Mouse (Mus musculus) cerebellum, adult (tissue): ENCODE measurements around the gene Gbp8.
"Not testable (repeated sequence)": the region's sequence is repeated elsewhere in the genome, so short reads cannot be mapped to it uniquely, and the experiment has no call there.

Experiments used
- ATAC-seq: cut with Nextera tagmentation; 2 replicates; pipeline ENCODE4 v1.9.2; 2017; ENCODE audit warnings: mild to moderate bottlenecking, moderate library complexity, mixed read lengths; ENCODE audit not compliant: insufficient number of reproducible peaks, low FRiP score, low TSS enrichment

Gene Gbp8

DNA sequence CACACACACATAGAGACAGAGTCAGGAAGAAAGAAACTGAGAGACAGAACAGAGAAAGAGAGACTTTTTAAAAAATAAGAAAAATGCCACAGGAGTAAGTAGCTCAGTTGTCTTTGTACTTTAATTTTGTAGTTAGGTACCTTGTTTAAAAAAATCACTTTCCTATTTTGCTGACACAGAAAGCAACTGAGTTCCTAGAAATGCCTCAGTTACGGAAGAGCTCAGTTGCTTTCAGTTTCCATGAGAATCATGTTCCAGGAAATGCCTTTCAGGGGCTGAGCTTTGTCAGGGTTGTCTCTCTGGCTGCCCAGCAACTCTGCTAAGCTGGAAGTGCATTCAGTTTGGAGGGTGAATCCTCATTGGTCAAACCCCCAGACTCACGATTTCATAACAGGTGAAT, 76.9 kb downstream of the Gbp8 start:
- not testable (repeated sequence) for ATAC-seq

DNA sequence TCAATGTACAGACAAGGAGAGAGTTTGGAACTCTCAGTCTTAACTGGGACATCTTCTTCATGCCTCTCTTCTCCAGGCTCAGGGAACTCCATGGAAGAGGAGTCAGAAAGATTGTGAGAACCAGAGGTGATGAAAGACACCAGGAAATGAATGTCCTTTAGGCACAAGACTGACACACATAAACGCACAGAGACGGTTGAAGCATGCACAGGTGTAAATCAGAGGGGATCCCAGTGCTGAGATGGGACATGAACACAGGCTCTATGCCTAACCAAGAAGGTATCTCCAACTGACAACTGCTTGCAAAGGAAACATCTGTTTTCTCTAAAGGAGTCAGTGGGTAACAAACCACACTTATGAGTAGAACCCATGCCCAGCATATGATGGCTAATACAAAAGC, 79.1 kb downstream of the Gbp8 start:
- no peak for ATAC-seq

DNA sequence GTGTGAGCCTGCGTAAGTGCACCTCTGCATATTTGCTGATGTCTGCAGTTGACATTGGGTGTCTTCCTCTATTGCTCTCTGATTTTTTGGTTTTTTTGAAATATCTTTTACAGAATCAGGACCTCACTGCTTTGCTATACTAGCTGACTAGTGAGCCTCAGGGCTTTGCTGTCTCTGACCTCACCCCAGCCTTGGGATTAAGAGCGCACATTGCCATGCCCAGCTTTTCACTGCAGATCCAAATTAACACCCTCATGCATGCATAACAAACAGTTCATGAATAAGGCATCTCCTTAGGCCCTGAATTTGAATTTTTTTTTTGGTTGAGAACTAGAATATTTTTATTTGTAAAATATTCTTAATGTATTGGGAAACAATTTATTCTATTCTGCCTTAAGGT, 84.1 kb downstream of the Gbp8 start:
- no peak for ATAC-seq

DNA sequence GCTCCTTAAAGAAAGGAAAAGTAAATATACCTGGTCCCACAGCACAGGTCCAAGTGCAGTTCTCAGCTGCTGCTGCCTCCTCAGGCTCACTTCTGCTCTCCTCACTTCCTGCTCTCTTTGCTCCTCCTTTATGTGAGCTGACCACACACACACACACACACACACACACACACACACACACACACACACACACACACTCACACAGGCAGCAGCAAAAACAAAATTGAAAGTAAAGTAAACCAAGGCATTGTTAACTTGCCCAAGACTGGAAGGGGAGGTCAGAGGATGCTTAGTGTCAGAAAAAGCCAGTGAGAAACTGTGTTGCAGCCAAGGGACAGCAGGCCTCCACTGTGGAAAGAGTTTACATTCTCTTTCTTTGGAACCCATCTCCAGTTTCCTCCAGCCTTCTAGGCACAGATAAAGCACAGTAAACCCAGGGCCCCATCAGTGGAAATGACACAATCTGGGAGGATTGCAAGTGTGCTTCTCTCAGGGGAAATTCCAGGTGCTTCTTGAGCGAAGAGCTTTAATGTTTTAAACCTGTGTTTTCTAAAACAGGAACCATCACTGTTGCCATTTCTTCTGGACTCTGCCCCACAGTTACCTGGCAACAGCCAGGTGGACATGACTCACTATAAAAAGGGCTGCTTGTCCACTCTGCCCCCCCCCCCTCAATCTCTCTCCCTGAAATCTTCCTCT, 85.7 kb downstream of the Gbp8 start:
- ATAC-seq = not testable (repeated sequence)

DNA sequence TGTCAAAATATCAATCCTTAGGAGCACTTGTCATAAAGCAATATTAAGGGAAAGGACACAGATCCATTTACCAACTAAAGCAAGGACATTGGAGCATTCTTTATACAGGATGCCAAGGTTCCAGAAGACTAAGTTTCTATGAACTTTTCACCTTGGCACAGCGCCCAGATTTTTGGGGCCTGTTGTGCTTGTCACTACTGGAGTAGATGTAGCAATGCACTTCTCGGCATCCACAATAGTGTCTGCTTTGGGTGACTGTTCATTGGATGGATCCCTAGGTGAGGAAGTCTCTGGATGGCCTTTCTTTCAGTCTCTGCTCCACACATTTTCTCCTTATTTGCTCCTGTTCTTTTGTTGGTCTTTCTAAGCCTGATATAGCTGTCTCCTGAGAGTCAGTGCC, 107.0 kb downstream of the Gbp8 start:
- no peak for ATAC-seq

DNA sequence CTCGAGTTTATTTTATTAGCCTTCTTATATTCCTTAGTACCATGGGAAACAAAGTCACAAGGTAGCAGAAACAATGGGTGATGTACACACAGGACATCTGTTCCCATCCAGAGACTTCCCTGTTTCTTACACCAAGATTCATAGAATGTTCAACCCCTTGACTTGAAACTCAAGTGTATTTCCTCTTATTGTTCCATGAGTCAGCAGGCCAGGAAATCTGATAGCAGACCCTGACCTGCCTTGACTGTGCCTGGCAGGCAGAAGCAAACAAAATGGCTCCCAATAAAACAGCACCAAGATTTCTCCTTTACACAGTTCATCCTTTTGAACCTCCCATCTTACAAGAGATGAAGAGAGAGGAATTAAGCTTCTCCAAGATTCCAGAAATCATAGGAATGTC, 126.8 kb downstream of the Gbp8 start:
- ATAC-seq = no peak

DNA sequence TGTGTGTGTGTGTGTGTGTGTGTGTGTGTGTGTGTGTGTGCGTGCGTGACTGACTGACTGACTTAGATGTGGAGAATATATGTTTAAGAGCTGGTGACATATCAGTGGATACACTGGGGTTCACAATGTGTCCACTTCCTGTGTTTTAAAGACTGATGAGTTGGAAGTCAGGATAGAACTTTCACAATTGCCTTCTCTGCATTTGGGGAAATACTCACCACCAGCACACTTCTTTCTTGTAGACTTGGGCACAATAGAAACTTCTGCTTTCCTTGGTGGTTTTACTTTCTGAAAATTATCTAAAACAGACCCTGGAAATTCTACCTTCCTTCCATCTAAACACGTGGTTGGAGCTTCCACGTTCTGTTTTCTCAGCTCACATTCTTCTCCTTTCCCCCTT, 127.8 kb downstream of the Gbp8 start:
- no peak for ATAC-seq

DNA sequence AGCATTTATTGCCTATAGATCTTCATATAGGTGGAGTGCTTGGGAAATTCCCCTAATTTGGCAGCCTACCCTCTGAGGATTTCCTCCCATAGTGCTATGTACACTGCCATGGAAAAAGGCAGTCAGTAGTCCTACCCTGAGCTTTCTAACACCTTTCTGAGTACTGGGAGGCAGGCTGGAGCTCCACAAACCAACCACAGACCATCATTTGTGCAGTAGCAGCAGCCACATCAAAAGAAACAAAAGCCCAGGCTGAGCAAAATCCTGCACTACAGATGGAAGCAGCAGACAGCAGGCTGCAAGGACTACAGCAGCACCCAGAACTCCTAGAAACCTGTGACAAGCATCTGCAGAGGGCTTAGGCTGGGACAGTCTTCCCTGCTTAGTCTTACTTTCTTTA, 129.0 kb downstream of the Gbp8 start:
- ATAC-seq = no peak

DNA sequence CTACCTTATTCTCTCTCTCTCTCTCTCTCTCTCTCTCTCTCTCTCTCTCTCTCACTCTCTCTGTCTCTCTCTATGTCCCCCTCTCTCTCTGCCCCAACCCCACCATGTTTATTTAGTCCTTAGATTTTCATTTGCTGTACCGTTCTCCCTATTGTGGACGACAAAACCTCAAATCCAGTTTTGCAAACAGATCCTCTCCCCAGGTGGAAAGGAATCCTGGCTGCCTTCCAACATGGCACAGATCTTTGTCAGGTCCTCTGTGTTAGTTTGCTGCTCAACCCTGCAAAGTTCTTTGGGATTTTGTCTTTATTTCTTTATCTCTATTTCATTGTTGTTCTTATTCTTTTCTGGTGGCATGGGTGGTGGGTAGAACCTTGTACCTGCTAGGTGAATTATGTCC, 149.9 kb downstream of the Gbp8 start:
- no peak for ATAC-seq

DNA sequence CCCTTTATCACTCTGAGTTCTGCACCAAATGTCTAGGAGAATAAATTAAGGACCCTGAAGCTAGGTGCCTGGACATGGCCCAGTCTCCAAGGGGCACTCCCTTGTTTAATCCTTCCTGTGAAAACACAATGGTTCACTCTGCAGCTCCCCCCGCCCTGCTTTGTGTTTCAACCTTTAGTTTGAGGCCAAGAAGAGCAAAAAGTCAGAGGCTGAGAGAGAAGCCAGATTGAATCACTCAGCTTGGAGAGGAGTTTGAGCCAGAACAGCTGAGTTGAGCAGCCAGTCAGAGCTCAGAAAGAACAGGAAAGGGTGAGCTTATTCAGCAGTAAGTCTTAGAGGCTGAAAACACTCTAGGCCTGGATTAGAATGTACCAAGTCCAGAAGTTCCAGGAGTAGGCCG, 151.3 kb downstream of the Gbp8 start:
- no peak for ATAC-seq

DNA sequence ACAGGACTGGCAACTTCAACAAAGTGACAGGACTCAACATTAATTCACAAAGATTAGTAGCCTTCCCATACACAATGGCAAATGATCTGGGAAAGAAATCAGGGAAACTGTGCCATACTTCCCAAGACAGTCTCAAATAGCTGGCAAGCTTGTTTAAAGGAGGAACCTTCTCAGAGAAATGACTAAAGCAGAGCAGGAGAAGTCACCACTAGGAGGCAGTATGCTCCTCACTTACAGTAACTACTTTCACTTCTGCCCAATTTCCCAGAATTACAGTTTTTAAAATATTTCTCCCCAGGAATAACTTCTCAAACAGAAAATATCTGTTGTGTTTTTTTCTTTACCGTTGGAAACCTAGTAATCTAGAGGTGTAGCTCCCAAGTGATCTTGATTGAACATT, 152.6 kb downstream of the Gbp8 start:
- no peak for ATAC-seq

DNA sequence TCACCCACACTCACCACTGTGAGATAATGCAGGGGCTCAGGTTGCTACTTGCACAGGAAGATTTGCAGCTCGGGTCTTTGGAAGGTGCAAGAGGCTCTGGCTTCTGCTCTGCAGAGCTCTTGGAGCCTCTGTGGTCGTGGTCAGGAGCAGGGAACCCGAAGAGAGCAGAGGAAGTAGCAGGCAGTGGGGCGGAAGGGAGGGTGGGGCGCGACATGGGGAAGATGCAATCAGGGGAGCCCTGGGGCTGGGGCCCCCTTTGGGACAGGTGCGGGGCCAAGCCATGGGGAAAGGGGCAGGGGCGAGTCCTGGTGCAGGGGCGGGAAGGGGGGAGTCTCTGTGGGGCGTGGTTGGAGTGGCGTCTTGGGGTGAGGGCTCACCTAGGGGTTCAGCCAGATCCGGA, 156.8 kb downstream of the Gbp8 start, which contains the start of gene Abcg3:
Gene Abcg3, minus strand, starts transcription at position 184 of the 400 bp plus-strand sequence.
- no peak for ATAC-seq

DNA sequence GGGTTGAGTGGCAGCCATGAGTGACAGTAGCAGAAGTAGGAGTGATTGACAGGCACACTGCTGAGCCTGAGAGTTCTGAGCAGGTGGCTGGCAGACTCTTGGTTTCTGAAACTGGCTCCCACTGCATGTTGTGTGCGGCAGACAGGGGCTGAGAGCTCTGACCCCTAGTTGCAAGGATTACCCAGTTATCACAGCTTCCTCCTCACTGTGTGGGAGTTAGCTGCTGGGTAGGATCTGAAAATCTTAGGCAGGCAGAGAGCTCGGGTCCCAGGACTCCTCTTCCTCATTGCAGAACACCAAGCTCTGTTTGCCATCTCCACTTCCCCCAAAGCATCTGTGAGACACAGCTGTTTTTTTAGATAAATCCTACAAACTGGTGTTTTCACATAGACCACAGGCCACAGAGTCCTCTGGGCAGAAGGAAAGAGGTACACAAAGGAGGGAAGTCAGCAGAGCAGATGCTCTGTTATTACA, 160.3 kb downstream of the Gbp8 start:
- no peak for ATAC-seq
